Mouse (Mus musculus): ENCODE data around the gene Dhx34.

Dhx34 gene

DNA sequence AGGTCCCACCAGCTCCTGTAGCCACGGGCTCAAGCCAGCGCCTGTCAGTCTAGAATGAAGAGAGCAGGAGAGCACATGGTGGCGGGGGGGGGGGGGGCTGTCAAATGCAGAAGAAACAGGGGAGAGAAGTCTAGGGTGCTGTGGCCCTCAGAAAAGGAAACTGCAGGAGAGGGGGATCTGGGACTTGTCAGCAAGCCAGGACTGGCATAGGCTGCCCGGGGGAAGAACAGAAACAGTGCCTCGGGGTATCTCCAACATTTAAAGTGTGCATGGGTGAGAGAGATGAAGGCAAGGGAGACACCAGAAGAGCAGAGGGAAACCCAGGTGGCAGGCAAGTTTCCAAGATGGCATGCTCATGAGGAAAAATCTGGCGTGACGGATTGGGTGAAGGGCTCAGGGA lies 59.8 kb downstream of the Dhx34 start:
- in situ Hi-C loops (cut with MboI, MseI) = no loop called here

DNA sequence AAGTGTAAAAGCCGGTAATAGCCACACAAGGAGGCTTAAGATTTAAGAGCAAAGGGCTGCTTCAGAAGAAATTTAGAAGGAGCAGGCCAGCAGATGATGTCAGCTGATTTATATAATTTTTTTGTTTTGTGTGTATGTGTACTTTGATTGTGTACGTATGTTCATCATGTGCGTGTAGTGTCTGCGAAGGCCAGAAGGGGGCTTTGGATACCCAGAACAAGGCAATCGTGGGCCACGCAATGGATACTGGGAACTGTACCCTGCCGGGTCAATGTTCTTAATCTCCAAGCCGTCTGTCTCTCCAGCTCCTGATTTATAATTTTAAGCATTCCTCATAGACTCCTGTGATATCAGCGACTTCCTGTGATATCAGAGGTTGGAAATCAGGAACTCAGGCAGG lies 60.5 kb downstream of the Dhx34 start:
- in situ Hi-C loops (cut with MboI, MseI) = no loop called here

DNA sequence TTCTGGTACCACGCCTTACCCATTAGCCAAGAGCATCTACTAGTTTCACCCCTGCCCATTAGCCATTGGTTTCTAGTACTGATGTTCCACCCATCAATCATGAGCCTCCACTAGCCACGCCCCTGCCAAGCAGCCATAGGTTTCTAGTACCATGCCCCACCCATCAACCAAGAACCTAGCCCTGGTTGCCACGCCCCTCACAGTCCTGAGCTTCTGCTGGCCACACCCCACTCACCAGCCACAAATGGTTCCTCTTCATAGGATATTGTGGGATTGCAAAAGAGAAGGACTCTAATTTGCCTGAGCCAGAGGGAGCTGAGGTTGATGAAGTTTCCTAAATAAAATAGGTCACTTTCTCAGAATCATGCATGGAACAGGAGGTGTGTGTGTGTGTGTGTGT lies 61.1 kb downstream of the Dhx34 start:
- in situ Hi-C loops (cut with MboI, MseI) = no loop called here

DNA sequence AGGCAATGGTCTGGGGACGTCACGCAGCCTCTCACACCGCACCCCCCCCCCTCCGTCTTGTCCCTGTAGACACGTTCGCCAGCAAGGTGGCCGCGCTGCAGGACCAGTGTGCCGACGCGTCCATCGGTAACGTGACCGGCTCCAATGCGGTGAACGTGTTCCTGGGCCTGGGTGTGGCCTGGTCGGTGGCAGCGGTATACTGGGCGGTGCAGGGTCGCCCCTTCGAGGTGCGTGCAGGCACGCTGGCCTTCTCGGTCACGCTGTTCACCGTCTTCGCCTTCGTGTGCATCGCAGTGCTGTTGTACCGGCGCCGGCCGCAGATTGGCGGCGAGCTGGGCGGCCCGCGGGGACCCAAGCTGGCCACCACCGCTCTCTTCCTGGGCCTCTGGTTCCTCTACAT lies 63.1 kb downstream of the Dhx34 start:
- in situ Hi-C loops (cut with MboI, MseI) = no loop called here

DNA sequence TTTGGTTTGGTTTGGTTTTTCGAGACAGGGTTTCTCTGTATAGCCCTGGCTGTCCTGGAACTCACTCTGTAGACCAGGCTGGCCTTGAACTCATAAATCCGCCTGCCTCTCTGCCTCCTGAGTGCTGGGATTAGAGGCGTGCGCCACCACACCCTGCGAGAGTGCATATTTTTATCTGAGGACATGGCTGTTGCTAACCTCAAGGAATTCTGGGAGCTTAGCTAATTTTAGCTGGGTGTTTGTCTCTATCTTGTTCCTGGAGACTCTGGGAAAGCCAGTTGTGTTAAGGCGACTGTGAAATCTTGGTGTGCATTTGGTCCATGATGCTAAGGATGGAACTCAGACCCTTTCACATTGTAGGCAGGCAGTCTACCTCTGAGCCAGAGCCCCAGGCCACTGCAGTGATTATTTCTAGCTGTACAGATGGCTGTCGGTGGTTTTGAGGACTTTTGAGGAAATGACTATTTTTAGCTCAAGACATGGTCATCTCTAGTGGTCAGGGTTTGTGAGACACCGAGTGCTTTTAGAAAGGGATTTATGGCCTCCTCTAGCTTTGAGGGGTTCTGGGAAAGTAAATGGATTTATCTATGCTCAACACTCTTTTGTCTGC lies 65.6 kb downstream of the Dhx34 start:
- in situ Hi-C loops (cut with MboI, MseI) = no loop called here

DNA sequence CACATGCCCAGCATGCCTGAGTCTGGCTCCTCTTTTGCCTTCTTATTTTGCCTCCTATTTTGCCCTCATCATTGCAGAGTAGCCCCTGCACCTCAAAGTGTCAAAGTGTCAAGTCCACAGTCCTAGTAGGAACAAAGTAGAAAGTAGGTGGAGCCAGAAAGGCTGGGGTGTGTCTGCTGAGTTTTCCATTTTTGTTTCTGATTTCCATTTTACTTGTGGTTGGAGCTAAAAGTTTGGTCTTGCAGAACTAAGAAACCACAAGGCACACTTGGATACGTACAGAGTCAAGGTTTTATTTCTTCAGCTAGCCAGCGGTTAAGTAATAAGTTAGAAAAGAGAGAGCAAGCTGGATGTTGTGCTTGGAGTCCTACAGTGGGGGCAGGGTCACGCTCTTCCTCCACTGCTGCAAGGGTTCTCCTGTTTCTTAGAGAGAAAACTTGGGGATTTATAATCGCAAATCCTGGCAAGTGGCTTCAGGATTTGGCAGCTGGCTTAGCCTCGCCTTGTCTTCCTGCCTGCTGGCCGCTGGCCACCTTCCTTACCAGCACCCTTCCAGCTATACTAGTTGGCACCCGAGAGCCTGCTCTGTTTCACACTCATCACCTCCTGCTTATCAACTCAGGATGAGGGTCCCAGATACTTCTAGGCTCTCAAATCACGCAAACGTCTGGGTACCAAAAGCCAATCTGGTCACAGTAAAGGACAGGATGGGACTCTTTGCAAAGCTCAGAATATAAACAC lies 66.5 kb downstream of the Dhx34 start:
- in situ Hi-C loops (cut with MboI, MseI) = no loop called here

DNA sequence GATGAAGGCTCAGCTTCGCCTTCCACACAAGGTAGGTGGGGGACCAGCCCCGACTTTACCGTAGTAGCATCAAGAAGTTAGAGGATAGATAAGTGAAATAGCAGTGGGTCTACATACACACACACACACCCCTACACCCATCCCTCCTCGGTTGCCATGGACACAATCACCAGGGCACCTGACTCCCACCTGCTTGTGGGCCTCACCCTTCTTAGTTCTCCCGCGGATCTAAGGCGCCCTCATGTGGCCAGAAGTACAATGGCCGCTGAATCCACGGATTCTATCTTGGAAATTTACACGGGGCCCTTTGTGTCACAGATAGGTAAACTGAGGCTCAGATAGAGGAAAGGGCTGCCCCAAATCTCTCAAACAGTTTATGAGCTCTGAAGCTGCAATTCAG lies 68.3 kb downstream of the Dhx34 start:
- in situ Hi-C loops (cut with MboI, MseI) = loop anchor here in 1 of 2 experiments (5.0 kb wide), 1 partner anchor 171 kb away; no protein-coding TSS in a partner anchor

DNA sequence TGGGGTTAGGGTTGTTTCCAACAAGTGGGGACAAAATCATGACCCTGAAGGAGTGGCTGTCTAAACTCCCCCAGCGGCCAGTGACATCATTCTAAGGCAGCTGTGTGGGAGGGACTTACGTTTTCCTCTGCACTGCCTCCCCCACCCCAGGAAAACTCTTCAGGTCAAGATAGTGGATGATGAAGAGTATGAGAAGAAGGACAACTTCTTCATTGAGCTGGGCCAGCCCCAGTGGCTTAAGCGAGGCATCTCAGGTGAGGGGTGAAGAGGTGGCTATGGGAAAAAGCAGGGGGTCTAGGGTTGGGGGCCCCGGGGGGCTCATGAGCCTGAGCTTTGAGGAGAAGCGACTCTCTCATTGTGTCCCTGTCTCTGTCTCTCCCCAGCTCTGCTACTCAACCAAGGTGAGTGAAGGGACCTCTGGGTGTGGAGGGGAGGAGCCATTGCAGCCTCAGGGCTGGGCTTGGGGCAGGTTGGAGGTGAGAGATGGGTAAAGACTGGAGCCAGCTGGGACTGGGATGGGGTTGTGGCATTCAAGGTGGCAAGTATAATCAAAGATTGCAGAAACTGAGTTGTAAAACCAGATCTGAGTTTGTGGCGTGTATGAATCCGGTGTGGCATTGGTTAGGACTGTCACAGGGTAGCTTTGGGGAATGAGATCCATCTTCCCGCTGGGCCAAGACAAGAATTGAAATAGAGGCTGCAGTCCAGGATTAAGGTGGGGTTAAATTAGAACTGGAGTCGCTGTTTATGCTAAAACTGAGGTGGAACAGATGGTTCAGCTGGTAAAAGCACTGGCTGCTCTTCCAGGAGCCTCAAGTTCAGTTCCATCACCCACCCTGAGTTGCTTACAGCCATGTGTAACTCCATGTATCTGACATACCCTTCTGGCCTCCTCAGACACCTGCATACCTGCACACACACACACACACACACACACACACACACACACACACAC lies 71.4 kb downstream of the Dhx34 start:
- in situ Hi-C loops (cut with MboI, MseI) = loop anchor here in 1 of 2 experiments (5.0 kb wide), 1 partner anchor 168 kb away; no protein-coding TSS in a partner anchor

DNA sequence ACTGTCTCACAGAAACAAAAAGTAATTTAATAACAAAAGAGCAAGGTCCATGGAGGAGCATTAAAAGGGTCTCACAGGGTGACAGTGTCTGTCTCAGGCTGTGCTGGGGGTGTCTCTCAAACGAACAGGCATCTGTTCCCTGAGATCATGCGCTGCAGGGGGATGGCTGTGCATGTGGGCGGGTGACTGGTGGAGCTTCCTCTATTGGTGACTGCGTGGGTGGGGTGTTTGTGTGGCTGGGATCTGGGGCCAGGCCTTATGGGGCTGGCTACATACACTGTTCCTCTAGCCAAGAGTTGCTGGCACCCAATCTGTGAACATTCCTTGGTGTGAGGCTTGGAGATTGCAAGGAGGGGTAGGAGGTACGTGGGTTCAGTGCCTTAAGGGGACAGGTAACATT lies 72.6 kb downstream of the Dhx34 start:
- in situ Hi-C loops (cut with MboI, MseI) = no loop called here

DNA sequence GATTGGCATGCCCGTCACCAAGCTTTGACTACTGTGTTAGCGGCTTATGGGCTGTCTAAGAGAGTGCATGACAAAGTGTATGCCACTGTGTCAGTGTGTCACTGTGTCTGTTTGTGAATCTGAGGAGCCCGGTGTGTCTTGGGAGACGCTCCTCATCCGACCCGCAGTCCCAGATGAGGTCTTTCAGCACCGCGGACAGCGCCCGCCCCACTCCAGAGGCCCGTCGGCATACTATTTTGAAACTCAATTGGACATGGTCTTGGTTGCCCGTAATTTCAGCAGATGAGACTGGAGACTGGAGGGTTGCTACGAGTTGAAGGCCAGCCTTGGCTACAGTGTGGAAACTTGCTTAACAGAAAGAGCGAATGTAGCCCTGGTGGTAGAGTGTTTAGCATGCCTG lies 74.2 kb downstream of the Dhx34 start:
- in situ Hi-C loops (cut with MboI, MseI) = no loop called here

All from T-helper 17 cell (primary cell).